Mouse (Mus musculus) stomach, postnatal 0 days (tissue): ENCODE measurements around the gene 4930556J24Rik.
A peak's percentile ranks its signal among the peaks of the same experiment; 100 is the strongest.

ENCODE experiments used
- CTCF ChIP-seq: IDR thresholded peaks from 2 replicates; pipeline ENCODE4 v1.5.1; 2016; ENCODE audit warnings: antibody characterized with exemption, low read depth, mild to moderate bottlenecking, moderate library complexity
- EP300 ChIP-seq: optimal IDR thresholded peaks from 2 replicates; pipeline ENCODE3; 2016; ENCODE audit warnings: antibody characterized with exemption

DNA sequence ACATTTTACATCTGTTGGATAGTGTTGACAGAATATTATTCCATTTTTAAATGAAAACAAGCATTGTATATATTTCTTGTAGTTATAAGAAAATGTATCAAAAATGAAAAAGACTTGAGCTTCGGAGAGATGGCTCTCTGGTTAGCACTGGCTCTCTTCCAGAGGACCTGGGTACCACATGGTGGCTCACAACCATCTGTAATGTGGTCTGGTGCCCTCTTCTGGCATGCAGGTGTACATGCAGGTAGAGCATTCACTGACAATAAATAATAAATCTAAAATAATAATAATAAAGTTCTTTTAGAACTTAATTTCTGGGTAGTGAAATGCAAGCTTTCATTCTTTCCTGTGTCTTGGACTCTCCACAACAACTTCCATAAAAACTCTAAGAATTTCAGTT lies 57.8 kb downstream of the 4930556J24Rik start:
- no peak for TF ChIP-seq EP300
- TF ChIP-seq CTCF: peak; percentile 72
